Mouse (Mus musculus) brain, embryonic 18.5 days (tissue): ENCODE results near the gene Ranbp1.
"Not testable (repeated sequence)": the region's sequence is repeated elsewhere in the genome, so short reads cannot be mapped to it uniquely, and the experiment has no call there.

Experiments
- DNase-seq: peaks from one replicate; pipeline ENCODE4 v3.0.0-alpha.2; 2012; ENCODE audit warnings: low read depth, low spot score

Ranbp1 gene

DNA sequence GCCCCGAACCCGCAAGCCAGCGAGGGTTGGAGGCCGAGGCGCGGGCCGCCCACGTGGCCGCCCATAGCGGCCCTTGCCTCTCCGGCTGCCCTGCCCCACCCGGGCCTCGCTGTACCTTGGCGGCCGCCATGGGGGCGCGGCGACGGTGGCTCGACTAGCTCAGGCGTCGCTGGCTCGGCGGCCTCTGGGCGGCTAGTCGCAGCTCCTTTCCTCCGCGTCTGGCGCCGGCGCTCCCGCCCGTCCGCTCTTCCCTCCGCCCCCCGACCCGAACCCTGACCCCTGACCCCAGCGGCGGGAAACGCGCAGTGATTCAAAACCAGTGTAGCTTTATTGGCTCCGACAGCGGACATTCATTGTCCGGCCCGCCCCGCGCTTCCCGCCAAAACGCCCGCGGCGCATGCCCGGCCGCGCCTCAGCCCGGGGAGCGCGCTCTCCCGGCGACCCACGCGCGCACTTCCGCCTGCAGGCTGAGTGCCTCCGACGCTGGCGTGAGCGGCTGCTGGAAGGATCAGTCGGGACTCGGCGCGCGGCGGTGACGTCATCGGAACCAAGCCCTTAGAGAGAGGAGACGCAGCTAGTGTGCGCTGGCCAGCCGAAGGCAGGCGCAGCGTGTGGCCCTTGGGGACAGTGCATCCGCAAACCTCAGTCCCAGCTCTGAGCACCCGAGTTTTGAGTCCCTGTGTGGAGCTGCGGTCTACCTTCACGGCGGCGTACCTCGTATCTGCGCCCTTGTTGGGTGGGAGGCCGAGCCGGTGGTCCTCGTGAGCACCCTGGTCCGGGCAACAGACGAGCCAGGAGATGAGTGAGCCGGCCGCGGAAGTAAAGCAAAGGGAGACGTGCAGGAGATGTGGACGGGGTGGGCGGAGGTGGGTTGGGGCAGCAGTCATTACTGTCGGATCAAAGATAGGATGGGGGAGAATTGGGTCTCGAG lies at the start of gene Ranbp1, which contains the start of gene Trmt2a:
TSS of gene Ranbp1 (minus strand) at position 300 of the 931 bp plus-strand sequence.
TSS of gene Trmt2a (plus strand) at position 247 of the 931 bp plus-strand sequence.
- DNase-seq: peak; percentile 95

DNA sequence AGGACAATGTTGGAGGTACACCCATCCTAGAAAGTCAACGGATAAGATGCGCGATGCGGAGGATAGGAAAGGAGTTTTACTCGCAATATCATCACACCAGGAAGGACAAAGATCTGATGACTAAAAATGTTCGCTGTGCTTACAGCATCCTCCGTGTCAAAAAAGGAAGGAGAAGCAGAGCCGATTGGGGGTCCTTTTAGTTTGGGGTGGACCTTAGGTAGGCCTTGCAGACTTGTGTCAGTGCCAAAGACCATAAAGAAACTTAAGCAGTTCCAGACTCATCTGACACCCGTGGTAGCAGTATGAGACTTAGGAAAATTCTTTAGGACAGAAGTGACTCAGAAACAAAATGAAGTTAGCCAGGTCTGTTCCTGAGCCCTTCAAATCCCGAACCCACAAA lies 41.1 kb upstream of the Ranbp1 start:
- DNase-seq: not testable (repeated sequence)

DNA sequence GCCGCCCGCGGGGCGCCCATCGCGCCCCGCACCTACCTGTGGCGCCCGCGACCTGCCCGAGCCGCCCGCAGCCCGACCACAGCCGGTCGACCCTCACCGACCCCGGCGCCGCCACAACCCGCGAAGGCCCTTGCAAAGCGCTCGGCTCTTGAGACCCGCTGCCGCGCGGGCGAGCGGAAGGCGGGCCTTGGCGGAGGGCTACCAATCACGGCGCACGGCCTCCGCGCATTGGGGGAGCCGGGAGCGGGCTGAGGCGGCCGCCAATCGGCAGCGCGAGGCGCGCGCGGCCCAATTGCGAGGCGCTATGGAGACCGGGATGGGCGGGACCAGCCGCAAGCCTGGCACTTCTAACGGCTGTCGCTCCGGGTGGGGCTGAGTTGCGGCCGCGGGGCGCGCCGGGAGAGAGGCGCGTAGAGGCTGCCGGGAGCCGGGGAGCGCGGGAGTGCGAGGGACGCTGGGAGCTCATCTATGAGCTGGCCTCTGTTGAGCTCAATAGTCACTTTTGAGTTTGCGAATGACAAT lies 40.6 kb upstream of the Ranbp1 start, which contains the start of gene Dgcr8:
TSS of gene Dgcr8 (minus strand) at position 180 of the 522 bp plus-strand sequence.
- peak; percentile 94 for DNase-seq

DNA sequence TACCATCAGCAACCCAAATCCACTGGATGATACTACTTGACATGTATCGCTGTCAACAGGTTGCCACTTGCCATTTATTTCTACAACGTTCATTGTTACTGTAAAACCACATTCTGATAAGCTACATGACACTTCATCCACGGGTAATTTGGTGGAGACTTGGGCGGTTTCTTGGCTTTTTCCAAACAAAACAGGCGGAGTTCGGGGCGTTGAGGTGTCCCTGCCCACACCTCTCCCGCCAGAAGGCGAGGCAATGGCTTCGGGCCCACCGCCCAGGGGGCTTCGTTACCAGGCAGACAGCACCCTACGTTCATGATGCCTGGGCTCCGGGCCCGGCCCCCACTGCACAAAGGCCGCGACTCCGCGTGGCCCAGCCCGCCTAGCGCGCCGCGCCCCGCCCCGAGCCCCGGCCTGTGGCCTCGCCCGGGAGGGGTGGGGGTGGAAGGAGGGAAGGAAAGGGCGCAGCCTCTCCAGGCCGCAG lies 40.1 kb upstream of the Ranbp1 start:
- no peak for DNase-seq

DNA sequence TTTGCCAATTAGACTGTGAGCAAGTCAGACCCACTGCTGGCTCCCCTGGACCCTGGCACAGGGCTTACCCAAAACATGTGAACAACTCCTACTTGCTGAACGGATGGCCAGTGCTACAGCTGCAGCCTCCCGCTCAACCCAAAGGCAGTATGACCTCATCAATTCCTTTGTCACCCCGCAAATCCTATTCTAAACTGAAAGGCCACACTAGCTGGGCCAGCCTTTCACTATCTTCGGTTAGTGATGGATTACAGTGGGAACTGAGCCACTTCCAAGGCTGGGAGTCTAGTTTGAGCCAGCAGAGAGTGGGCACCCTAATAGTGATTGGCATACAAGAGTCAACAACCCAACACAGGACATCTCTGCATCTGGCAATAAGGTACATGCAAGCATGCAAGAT lies 39.6 kb upstream of the Ranbp1 start:
- no peak for DNase-seq

DNA sequence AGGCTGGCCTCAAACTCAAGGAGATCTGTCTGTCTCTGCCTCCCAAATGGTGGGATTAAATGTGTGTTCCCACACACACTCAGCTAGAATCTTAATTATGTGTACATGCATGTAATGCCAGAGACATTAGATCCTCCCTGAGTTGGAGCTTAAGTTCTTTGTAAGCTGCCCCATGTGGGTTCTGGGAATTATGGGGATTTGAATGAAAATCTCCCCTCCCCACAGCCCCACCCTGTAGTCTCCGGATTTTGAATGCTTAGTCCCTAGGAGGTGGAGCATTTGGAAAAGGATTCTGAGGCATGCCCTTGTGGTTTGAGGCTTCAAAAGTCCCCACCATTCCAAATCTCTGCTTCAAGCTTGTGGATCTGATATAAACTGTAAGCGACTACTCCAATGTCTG lies 26.6 kb upstream of the Ranbp1 start:
- DNase-seq: no peak

DNA sequence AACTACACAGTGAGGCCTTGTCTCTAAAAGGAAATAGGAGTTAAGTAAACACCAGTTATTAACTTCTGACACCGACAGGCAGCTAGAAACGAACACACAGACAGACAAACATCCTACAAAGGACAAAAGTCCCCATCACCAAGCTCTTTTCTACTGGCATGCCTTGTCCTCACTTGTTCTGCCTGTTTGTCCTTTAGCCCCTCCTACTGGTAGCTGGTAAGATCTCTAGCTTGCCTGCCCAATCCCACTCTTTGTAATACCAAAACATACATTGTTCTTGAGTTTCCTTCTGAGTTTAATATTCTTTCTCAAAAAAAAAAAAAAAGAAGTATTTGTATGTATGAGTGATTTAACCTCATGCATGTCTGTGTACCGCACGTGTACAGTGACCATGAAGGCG lies 19.6 kb upstream of the Ranbp1 start:
- no peak for DNase-seq

DNA sequence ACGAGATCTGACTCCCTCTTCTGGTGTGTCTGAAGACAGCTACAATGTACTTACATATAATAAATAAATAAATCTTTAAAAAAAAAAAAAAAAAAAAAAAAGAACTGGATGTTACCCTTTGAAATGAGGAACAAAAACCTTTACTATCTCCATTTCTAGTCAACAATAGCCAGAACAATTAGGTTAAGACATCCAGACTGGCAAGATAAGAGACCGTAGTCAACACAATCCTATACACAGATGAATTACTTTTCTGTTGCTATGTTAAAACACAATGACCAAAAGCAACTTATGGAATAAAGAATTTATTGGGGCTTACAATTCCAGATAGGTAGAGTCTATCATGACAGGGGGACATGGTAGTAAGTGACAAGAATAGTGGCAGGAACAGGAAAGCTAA lies 16.5 kb upstream of the Ranbp1 start:
- no peak for DNase-seq

DNA sequence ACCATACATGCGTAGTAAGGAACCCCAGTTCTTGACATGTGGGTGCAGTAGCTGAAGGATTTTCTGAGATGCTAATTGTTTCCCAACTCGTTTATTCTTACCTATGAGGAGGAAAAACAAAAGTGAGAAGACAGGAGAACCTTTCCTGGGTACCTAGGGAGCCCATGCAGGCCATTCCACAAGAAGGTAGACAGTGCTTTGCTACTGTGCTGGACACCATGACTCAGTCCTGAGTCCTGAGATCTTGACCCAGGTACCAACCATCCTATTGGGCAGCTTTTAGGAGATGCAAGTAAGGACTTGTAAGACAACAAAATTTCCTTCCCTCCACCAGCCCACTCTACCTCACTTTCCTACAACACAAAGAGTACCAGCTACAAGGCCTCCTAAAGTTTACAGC lies 9.7 kb upstream of the Ranbp1 start, which contains the start of gene Gm49776:
TSS of gene Gm49776 (minus strand) at position 101 of the 400 bp plus-strand sequence.
- no peak for DNase-seq

DNA sequence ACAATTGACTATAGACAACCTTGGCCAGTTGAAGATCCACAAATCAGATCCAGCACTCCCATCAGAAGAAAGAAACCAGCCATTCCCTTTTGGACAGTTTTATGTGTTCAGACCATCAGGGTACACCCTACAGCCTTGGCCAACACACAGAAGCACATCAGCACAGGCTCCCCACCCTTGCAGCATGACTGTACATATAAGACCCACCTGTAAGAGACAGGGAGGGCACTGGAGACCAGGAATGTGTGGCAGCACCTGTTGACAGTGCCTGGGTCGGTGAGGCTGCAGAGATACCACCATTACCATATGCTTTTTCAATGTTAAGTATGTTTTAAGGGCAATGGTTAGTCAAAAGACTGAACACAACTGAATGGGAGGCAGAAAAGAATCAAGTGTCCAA lies 5.3 kb upstream of the Ranbp1 start:
- no peak for DNase-seq

DNA sequence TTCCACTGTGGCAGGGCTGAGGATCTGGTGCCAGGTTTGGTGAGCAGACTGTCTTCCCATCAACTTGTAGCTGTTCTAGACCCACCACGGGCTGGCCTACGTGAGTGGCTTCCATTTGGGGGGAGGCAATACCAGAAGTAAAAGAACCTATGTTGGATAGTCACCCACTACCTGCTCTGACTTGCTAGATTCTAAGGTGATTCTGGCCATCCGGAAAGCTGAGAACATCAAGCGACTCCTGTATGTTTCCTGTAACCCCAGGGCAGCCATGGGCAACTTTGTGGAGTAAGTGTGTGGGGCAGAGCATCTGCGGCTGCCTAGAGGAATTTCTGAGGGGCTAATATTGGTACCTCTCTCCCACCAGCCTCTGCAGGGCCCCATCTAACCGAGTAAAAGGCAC lies 4.2 kb upstream of the Ranbp1 start:
- no peak for DNase-seq

DNA sequence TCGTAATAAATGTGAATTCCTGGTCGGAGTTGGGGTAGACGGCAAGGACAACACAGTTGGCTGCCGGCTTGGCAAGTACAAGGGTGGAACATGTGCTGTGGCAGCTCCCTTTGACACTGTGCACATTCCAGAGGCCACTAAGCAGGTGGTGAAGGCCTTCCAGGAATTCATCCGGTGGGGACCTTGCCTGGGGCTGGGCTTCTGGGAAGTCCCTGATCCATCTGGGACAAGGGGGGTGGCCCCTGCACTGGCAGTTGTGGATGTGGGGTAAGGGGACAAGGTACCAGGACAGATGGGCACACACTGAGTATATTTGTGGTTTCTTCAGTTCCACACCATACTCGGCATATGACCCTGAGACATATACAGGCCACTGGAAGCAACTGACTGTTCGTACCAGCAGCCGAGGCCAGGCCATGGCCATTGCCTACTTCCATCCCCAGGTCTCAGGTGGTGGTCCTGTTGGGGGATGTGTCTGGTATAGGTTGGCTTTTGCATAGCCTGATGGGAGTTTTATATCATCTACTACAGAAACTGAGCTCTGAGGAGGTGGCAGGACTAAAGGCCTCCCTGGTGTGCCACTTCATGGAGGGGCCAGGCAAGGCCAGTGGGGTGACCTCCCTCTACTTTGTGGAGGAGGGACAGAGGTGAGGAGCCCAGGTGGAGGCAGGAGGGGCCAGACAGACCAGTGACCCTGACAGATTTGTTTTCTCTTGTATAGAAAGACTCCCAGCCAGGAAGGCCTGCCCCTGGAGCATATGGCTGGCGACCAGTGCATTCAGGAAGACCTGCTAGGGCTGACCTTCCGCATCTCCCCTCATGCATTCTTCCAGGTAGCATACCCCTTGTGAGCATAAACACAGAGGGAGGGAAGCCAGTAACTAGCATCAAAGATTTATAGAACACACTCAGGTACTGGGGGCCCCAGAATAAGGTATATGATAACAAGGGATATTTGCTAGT lies 2.6 kb upstream of the Ranbp1 start:
- DNase-seq: no peak

DNA sequence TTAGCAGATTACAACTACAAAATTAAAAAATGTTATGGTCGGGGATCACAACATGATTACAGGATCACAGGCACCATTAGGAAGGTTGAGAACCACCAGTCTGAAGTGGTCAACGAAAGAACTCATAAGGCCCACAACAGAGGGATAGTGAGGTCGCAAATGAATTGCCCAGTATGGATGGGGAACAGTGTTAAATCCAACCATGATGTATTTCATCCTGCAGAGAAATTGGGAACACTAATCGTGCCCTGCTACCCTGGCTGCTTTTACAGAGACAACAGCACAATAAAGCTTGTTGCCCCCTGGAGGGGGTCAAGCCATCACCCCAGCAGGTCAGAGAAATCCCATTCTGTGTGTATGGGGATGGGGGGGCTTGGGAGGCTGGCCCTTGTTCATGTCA lies 1.7 kb upstream of the Ranbp1 start:
- no peak for DNase-seq

DNA sequence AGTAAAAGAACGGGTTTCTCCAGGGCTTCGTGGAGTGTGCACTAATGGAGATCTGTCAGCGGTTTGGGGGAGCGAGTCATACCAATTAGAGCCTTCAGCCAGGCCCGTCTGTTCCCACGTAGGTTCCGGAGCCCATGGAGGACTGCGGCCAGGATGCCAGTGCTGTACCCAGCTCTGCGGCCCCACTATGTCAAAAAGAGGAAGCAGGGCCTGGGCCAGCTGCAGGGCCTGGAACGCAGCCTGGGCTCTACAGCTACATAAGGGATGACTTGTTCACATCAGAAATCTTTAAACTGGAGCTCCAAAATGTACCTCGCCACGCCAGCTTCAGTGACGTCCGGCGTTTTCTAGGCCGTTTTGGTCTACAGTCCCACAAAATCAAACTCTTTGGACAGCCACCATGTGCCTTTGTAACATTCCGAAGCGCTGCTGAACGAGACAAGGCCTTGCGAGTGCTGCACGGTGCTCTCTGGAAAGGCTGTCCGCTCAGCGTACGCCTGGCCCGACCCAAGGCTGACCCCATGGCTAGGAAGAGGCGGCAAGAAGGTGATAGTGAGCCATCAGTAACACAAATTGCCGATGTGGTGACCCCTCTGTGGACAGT lies 934 bp upstream of the Ranbp1 start:
- no peak for DNase-seq

DNA sequence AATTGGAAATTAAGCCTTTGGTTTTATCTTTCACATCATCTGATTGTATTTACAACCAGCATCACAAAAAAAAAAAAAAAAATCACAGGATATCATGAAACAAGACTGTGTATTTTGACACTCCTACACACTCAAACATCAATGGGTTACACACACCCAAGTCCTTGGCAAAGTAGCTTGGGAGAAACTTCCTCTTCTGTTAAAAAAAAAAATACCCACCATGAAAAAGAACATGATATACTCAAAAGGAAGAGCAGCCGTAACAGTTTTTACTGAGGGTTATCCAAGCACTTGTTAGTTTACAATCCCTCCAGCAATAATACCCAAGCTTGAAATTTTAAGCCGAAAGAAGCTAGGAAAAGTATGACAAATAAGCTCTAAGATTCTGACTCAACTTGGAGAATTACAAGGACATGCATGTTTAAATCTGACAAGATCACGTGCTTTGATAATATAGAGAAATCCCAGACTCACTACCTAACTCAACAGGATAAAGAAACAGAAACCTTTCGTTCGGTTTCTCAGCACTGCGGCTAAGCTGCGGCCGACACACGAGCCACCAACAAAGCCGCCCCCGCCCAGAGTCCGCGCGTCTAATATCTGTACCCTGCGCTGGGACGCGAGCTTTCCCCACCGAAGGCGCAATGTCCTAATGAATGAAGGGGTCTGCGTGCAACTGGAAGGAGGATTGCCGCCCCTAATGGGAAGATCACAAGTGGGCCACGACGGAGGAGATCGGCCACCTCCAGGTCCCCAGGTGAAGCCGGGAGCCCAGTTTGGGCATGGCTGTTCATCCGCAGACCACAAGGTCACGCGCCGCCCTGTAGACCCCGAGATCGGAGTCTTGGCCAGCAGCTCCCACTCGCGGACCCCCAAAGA lies 772 bp downstream of the Ranbp1 start:
- no peak for DNase-seq

DNA sequence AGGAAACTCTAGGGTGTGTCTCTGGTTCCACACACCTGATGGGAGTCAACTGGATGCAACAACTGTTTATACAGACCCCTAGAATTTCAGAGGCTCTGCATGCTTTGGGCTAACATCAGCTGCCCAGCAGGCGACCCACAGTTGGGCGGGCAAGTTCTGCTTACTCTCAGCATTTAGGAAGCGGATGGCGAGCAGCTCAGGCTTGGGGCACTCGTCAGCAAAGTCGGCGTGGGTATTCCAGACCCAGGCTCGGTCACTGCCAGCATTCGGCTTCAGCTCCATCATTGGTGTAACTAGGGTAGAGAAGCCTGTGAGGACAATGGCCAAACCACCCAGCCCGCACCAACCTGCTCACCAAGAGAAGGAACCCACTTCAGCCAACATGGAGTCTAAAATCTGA lies 7.0 kb downstream of the Ranbp1 start:
- DNase-seq: no peak

DNA sequence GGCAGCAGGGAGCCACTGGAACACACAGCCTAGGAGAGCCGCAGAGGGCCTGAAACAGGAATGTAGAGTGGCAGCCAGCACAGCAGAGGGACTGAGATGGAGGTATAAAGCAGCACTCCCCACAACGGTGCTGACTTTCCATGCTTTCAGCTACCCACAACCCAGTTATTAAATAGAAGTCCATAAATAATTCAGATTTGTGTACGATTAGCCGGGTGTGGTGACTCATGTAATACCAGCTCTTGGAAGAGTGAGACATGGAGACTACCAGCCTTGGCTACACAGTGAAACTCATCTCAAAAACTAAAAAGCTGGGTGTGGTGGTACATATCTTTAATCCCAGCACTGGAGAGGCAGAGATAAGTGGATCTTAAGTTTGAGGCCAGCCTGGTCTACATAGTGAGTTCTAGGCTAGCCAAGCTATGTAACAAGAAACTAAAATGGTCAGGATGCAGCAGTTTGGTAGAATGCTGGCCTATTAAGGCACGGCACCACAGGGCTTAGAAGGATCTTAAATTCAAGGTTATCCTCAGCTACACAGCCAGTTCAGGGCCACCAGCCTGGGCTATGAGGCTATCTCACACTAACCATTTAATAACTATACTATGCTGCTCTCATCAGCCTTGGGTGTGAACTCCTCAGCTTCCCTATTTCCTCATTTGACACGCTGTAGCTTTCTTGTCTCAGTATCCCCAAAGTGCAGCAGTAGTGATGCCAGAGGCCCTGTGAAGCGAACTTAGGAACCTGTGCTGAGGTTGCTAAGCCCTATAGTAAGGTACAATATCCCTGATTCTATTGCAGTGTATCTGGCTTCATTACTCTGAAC lies 11.6 kb downstream of the Ranbp1 start:
- DNase-seq: no peak

DNA sequence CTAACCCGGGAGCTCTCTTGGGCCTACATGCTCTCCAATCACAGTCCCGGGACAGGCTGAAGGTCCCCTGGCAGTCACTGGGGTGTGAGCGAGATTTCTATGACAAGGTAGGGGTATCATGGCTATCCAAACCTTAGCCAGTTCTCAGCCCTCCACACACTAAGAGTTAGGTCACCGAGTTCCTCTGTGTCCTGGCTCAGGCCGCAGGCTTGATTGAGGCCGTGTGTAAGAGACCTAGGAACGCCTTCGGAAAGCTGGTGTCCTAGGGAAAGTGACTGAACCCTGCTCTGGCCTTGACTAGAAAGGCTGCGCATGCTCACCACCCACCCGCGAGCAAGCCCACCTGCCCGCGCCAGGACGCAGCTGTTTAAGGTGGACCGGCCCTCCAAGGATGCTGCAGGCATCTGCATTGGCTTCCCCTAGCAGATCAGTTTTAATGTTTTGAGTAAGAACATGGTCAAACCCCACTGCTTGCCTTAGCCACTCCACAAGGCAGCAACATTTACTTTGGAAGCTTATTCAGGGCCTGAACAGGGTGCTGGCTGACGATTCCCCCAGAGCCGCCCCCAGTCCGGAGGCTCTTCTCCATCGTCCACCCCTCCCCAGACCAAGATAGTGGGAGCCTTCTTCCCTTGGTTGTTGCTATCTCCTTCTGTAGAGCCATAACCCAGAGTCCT lies 13.0 kb downstream of the Ranbp1 start:
- DNase-seq: peak; percentile 46
